Mouse (Mus musculus) yolk sac, embryonic 10.5 days (tissue): ENCODE results near the gene Cfdp1.
A peak's percentile ranks its signal among the peaks of the same experiment; 100 is the strongest.

Experiments
- DNase-seq: peaks from one replicate; pipeline ENCODE4 v3.0.0-alpha.2; 2017; ENCODE audit warnings: low spot score

The Cfdp1 gene

DNA sequence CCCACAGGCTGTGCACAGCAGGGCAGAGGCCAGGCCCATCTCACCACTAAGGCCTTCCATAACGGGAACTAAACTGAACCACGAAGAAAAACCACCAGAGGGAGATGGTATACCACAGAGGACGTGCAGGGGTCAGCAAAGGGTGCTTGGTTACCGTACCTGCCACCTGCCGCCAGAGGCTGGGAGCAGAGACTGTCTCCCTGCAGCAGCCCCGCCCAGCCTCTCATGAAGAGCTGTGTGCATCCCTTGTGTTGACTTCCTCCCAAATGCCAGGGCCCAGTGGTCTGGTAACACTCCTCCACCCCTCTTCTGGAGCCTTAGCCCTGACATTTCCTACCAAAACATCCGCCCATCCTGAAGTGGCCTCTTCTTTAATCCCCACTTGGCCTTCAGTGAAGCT lies 114.5 kb downstream of the Cfdp1 start:
- DNase-seq = no peak

DNA sequence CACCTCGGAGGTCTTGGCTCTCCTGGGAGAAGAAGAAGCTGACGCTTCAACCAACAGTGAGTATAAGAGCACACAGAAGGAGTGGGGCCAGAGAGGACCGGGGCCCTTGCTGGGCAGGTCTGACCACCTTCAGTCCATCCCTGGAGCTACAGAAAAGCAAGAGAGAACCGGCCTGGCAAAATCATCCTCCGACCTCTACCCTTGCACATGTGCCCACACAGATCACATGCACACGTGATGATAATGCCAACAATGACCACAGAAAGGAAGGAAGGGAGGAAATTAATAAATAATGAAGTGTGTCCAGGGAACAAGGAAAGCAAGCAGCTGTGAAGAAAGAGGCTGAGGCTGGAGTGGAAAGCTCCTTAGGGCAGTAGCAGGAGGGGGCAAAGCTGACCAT lies 115.2 kb downstream of the Cfdp1 start:
- DNase-seq = no peak

DNA sequence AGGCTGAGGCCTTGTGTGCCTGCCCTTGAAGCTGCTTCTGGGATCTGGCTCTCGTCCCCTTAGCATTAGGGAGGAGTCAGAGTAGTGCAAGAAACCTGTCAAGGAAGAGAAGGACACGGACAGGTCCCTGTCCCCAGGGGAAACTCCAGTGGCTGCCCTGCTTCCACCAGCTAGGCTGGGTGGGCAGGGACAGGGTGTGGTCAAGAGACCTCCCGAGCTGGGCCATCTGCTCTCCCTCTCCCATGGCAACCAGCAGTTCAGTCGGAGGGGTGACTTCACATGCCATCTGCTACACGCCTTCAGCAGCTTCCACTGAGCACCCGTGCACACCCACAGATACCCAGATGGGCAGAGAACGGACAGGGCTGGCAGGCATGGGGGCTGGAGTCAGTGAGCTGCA lies 117.8 kb downstream of the Cfdp1 start:
- DNase-seq = no peak

DNA sequence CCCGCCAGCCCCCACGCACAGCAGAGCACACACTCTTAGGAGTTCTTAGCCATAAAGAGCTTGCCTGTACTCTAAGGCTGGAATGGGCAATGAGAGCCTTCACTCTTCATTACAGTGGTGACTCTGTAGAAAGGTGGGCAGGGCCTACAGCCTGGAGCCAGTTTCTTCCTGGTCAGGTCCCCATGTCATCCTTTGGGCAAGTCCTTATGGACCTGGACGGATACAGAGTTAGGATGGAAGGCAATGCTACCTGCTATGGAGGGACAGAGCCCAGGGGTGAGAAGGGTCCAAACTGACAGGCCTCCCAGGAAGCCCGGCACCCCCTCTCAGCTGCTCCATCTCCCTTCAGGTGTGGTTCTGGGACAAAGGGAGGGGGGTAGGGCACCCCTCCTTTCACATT lies 118.3 kb downstream of the Cfdp1 start:
- no peak for DNase-seq

DNA sequence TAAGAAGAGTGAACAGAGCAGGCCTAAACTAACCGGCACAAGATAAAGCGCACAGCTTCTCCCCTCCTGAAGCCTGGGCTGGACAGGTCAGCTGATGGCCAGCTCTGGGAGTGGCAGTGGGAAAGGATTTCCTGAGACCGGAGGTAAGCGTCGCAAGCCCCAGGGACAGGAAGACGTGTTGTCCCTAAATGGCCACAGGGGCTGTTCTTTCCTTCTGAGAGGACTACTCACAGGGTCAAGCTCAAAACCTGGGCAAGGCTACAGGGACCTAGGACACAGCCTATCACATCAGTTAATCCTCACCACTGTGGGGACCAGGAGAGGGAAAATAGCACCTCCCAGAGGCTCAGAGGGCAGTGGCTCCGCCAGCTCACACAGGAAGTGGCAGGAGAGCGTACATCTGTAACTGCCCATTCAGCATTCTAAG lies 118.7 kb downstream of the Cfdp1 start:
- no peak for DNase-seq

DNA sequence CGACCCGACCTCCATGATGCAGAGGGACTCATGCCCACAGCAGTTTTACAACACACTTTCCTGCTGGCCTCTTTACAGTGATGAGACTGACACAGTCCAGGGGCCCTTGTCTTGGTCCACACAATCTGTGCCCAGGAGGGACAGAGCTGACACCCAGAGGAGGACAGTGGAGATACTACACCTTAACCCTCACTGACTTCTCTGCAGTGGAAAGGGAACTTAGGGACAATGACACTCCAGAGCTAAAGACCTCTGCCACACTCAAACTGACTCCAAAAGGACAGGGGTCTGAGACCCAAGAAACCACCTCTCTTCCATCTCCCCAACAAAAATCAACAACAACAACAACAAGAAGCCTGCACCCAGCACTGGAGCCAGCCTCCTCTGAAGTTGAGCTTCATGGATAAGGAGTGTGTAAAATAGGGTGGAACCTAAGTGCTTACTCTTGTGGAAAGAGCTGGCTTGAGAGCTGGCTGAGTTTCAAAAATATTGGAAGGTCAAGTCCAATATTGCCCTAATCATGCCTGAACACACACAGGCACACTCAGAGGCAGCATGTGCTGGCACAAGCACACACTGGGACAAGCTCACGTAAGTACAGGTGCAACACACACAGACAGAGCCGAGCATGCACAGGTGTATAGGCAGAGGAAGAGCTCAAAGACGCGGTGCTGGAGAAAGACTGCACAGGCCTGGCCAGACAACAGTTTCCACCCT lies 119.7 kb downstream of the Cfdp1 start:
- DNase-seq = no peak

DNA sequence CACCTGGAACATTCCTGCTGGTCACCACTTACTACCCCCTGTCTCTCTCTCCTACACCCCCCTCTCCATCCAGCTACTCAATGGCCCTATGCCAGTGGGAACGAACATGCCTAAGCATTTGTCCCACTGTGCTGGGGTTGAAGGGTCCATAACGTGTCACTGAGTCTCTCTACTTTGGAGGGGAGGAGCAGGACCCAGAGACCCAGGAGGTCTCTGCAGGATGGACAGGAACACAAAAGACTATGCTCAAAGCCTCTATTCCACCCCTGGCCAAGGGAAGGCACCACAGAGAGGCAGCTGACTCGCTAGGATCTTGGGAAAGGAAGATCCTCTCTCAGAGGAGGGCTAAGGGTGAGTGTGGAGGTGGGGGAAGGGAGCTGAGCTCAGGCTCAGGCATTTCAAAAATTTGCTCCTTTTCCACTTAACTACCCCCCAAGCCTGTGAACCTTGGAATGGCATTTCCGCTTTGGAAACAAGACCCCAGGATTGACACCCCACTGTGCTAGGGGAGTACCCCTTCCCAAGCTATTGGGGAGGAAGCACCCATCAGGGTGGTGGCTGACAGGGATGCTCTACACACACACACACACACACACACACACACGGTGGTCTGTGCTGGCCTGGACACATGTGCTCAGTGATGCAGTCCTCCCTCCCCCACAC lies 120.4 kb downstream of the Cfdp1 start:
- DNase-seq = peak; percentile 77

DNA sequence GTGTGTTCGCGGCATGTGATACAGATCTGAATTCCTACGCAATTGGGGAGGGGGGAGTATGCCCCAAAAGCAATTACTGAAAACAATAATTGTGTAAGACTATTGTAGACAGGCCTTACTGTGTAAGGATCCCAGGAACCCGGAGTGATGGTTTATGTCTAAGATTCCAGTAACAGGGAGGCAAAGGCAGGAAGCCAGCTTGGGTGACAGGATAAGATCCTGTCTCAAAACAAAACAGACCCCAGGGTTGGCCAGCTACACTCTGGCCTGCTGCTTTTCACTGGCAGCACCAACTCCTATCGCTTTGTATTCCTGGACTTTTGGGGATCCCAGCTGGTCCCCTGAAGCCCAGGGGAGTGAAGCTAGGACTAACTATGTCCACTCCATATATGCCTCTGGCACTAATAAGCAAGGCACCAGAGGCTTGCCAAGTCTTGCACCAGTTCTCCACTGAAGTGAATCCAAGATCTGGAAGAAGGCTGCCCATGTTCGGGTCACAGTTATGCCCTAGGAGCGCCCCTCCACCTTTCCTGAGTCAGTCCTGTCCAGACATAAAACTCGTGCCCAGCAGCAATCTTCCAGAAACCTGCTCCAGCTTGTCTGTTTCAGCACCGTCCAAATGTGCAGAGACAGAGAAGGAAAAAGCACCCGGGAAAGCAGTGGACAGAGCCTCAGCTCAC lies 121.5 kb downstream of the Cfdp1 start:
- DNase-seq = no peak

DNA sequence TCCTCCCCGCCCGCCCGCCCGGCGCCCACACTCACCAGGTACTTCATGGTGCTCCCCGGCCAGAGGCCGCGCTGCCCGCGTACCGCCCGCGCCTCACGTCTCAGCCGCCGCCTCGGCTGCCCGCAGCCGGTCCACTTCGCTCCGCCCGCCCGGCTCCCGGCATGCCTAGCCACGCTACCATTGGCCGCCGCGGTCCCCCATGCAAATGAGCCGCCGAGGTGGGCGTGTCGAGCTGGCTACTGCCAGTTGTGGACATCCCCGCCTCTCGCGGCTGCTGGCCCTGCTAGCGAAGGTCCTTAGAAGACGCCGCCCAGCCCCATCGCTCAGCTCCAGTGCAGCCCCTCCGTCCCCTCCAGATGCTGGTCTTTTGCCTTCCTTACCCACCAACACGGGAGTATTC lies 122.1 kb downstream of the Cfdp1 start:
- peak; percentile 97 for DNase-seq

DNA sequence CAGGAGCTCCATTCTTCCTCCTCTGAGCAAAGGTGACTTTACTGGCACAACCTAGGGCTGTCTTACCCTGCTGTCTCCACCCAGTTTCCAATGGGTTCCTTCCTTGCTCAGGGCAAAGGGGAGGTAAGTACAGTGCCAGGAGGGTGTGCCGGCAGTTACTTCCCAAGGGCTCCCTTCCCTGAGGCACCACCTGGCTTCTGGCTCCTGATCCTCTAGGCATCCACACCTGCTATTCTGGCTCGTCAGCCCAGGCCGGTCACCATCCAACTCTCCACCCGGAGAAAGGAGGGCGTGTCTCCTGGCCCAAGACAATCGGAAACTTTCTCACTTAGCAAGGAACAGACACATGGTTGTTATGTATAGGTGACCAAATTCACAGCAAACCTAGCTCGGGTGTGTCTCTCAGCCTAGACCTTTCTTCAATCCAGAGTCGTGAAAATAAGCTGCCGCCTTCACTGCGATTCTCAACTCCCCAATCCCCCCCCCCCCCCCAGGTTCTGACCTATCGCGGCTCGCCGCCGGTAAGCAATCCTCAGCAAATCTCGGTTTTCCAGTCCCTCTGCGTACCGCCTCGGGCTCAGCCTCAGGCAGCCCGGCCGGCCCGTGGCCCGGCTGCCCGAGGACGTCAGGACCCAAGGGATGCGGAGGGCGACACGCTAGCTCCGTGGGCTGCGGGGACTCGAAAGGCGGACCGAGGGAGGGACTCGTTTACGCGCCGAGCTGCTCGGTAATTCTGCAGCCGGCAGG lies 122.7 kb downstream of the Cfdp1 start:
- DNase-seq = no peak

DNA sequence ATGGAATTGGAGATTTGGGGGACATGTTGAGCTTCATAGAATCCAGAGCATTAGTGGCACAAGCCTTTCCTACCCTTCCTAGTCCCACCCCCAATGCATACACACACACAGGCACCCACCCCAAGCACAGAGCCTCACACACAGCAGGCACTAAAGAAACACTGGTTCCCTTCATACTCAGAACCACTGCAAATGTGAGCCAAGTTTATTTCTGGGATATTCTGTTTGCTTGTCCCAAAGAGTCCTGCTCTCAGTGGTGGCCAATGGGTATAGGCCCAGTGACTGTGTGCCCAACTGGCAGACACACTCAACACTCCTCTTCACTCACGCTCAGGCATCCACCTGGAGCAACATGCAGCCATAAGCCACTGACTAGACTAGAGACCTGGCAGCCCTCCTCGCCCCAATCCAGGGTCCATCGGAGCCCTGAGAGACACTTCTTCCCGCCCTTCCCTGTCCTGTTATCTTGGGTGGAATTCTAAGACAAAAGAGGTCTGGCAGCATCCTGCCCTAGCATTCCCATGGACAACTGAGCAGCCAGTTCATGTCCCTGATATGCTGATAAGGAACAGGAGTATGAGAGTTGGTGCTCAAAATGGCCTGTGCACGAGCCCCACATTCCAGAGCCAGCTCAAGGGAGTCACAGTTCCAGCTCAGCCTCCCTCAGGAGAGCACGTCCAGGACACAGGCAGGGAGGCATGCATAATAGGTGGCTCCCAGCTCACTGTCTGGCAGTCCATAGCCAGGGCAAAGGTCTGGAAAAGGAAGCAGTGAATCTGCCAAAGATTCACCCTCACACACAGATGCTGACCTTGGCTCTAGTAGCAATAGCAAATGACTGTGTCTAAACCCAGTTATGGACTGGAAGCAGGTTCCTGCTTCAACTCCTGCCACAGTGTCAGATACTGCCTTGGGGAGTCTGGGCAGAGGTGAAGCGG lies 124.6 kb downstream of the Cfdp1 start:
- peak; percentile 61 for DNase-seq

DNA sequence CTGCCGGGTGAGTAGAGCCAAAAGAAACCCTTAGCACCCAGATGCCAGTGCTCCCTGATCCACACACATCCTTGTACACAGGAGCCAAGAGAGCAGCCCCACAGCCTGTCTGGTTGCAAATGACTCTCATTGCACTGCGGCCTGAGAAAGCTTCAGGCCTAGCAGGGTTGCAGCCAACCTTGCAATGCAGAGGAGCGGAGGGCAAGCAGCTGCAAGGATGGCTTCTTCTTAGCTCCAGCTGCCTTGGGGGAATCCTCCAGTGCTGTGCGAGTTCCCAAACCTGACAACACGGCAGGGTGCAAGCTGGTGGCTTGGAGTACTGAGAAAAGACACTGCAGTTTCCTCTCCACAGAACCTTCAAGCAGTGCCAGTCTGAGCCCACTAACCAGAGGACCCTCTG lies 125.6 kb downstream of the Cfdp1 start:
- DNase-seq = no peak

DNA sequence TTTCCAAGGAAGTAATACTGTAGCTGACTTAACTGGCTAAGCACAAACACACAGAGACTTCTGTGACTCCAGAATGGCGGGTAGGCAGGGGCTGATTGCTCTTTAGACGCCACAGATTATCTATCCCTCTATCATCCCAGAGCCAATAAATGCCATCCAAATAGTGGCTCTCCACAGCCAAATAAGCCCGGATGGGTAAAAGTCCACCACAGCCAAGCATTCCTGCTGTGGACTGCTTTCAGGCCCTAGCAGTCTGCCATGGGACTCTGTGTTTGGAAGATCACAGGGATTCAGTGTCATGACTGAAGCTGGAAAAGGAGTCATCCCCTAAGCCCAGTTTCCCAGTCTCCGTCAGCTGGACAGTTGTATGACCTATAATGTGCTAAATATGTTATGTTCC lies 126.5 kb downstream of the Cfdp1 start:
- DNase-seq = no peak

DNA sequence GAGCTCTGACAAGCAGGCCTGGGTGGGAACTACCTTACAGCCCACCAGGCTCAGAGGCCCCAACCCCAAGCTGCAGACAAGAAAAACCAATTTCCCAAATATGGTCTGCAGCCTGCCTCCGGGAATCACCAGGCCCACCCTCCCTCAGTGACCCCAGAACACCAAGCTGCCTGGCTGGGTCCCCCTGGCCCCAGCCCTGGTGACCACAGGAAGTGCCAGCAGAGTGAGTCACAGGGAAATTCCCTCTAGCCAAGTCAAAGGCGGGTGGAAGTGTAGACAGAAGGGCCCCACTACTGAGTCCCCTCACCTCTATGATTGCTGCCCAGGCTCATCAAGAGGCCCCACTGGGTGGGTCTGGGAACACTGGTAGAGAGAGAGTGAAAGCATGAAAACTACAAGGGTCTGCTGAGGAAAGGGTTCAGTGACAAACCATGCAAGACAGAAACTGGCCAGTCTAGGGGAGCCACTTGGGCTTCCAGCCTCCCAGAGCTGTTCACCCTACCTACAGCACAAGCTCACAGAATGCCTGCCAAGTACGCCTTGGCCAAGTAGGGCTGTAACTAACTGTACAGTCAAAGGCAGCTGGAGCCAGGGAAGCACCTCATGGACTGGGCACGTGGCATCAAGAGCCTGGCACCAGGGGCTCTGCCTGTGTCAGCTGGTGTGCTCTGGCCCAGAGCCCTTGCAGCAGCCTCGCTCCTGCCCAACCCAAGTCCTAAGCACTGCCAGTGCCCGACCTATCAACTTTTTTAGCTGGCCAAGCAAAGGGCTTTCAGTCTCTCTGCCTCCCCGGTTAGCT lies 127.8 kb downstream of the Cfdp1 start:
- DNase-seq = no peak

DNA sequence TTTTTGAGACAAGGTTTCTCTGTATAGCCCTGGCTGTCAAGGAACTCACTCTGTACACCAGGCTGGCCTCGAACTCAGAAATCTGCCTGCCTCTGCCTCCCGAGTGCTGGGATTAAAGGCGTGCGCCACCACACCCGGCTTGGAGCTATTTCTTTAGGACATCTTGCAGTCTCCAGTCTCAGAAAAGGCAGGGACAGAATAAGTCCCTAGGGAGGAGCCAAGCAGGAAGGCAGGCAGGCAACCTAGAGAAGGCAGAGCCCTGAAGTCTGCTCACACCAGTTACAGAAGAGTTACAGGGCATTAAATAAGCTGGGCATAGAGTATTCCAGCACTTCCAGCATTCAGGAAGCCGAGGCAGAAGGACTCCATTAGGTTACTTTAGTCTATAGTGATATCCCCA lies 128.8 kb downstream of the Cfdp1 start:
- no peak for DNase-seq

DNA sequence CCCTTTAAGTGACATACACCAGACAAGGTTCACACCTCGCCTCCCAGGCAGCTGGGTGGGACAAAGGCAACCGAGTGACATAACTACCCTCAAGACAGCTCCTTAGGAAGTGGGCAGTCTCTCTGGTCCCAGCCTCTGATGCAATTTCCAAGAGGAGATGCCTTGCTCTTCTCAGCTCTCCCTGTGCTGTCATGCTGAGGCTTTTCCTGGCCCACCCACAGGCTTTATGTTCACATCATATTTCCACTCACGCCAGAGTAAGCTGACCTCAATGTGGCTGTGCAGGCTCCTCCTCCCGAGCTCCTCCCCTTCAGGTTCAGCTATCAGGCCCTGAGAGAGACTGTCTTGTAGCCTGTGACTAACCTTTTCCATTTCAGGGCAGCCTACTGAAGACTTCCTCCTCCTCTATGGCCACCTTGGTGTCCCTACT lies 134.0 kb downstream of the Cfdp1 start:
- no peak for DNase-seq

DNA sequence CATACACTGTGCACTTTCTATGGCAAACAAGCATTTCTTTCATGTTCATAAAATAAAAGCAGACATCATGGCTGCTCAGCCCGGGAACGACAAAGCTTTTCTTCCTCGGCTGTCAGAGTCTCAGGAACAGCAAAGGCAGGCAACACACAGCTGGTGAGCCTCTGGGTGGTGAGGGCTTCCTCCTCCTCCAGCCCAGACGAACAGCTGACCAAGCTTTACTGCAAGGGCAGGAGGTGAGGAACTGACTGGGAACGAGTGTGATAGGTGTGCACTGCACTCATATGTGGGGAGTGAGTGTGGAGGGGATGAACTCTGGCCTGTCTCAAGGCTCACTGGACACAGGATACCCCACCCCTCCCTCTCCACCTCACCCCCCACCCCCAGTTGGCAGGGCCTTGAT lies 135.2 kb downstream of the Cfdp1 start:
- no peak for DNase-seq
